Mouse (Mus musculus) spleen, embryonic (tissue): Measurements from ENCODE around the gene Nhsl1.

ENCODE experiments used
- CTCF ChIA-PET: fragments of 350-600 bp; sonication (Branson Sonifier 250); formaldehyde crosslinking; loops from one replicate; lab custom pipeline; 2022; lab: Charles Lee

The Nhsl1 gene

DNA sequence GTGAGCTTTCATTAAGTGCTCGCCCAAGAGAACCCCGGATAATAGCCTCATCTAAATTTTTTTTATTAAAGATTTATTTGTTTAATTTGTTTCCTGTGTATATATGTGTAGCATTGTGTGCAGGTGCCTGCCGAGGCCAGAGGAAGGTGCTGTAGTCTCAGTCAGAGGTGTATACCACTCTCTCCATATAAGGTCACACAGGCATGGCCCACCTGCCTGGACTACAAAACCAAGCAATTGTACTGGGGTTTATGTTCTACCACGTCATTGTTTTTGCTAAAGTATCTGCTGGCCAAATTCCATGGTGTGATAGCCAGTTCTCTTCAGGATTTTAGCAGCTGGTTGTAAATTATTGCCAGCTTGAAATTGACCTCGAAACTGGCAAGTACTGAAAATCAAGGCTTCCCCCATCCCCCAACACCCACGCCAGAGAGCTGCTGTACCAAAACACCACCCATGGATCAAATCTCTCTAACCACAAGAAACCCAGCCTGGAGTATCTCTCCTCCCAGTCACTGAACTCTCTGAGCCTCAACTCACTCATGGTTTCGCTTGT, 81.4 kb downstream of the Nhsl1 start:
- CTCF ChIA-PET: no interaction called here

GRCm38 (mm10) chr10:18400998-18401397, 82.2 kb downstream of the Nhsl1 start:
- CTCF ChIA-PET: no interaction called here

DNA sequence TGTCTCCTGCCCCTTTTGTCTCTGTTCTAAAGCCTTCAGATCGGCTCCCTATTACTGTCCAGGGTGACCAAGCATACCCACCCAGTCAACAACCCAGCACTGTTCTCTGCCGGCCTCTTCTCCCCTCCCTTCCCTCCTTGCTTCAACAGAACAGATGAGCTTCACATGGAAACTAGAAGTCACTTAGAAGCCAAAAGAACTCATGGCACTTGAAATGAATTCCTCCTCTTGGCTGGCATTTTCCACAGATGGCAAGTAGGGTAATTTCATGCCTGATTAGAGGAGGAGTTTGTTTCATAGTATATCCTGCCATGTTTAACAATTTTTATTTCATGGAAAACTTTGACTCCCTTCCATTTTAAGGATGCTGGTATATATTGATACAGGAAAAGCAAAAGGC, 85.2 kb downstream of the Nhsl1 start:
- CTCF ChIA-PET: interaction anchor here (0.6 kb wide), 1 partner anchor 10 kb away, joined by 3 read pairs; no protein-coding TSS in a partner anchor

GRCm38 (mm10) chr10:18404679-18405078, 85.9 kb downstream of the Nhsl1 start:
- CTCF ChIA-PET: interaction anchor here (0.6 kb wide), 1 partner anchor 11 kb away, joined by 3 read pairs; no protein-coding TSS in a partner anchor

DNA sequence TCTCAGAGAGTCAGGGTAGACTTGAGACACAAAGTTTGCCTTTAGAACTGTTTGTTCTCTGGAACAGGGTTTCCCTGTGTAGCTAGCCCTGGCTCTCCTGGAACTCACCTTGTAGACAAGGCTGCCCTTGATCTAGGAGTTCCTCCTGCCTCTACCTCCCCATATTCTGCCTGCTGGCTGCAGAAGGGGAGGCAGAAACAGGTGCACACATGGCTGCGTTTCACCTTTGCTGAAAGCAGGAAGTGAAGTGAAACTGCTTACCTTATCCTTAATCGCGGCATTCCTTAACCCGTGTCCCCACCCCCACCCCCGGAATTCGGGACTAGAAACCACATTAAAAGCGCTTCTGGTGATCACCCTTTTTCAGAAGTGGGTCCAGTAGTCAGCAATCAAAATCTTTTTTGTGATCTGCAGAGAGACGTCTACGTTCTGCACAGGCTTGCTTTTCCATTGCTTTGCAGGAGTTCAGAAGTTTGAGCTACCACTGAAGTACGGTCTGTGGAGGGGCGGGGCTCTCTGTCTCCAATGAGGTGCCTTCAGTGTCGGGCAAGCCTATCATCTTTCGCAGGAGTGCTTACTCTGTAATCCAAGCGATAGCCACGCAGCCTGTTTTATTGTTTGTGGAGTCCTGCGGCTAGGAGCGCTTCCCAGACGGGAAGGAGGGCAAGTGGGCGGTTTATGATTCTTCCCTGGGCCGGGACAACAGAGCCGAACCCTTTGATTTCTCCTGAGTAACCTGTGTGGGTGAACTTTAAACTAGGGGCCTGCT, 88.5 kb downstream of the Nhsl1 start:
- CTCF ChIA-PET: no interaction called here

DNA sequence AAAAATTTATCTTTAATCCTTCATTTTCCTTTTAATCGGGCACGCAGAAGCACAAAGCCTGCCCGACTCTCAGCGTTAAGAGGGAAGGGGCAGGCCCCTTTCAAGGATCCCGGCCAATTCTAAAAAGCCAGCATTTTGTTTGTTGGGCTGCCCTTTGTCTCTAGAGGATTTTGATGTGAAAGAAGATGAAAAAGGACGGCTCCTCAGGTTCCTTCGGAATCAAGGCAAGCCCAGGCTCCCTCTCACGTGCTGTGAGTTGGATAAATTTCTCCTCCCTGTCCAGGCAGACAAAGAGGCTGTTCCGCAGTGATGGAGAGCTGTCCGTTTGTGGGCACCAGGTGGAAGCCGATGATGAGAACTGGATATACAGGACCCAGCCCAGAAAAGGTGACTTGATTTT, 89.3 kb downstream of the Nhsl1 start:
- CTCF ChIA-PET: interaction anchor here (0.6 kb wide), 1 partner anchor 303 kb away, joined by 3 read pairs; no protein-coding TSS in a partner anchor

DNA sequence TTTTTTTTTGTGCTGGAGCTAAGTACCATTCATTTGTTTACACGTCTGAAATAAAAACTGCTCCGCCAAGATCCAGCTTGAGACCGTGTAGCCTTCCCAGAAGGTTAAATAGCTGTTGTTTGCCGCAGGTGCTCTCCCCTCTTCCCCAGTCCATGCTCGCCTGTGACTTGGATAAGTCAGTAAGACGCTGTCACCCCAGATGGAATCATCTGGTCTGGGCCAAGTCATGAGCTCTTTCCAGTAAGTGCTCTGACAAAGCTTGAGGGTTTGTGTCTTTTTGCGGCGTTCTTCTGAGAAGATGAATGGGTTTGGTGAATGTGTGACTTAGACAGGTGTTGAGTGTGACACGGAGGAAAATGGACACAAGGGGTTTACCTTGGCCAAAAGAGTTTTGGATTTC, 89.8 kb downstream of the Nhsl1 start:
- CTCF ChIA-PET: no interaction called here

GRCm38 (mm10) chr10:18409068-18409467, 90.3 kb downstream of the Nhsl1 start:
- CTCF ChIA-PET: no interaction called here

GRCm38 (mm10) chr10:18411266-18411665, 92.5 kb downstream of the Nhsl1 start:
- CTCF ChIA-PET: interaction anchor here (0.7 kb wide), 1 partner anchor 85 kb away, joined by 8 read pairs; no protein-coding TSS in a partner anchor

- CTCF ChIA-PET: no interaction called here
Measured at GRCm38 (mm10) chr10:18415946-18416345, 97.2 kb downstream of the Nhsl1 start.

DNA sequence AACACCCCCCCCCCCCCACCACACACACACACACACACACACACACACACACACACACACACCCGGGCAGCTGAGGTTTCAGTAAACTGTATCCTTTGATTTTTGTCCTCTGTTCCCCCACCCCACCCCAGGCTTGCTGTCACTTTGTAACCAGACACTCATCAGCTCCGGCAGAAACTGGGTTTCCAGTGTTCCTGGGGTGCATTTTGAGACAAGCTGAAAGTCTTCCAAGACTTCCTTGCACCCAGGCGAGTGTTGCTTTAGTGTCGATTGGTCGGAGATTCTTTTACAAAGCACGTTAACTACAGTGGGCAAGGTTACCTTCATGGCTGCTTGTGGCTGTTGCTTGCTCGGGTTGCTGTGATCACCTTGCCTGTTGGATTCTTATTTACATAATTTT, 99.4 kb downstream of the Nhsl1 start:
- CTCF ChIA-PET: no interaction called here

- CTCF ChIA-PET: no interaction called here
Measured at GRCm38 (mm10) chr10:18419508-18419907, 100.7 kb downstream of the Nhsl1 start.

GRCm38 (mm10) chr10:18420259-18421000, 101.6 kb downstream of the Nhsl1 start:
- CTCF ChIA-PET: no interaction called here

DNA sequence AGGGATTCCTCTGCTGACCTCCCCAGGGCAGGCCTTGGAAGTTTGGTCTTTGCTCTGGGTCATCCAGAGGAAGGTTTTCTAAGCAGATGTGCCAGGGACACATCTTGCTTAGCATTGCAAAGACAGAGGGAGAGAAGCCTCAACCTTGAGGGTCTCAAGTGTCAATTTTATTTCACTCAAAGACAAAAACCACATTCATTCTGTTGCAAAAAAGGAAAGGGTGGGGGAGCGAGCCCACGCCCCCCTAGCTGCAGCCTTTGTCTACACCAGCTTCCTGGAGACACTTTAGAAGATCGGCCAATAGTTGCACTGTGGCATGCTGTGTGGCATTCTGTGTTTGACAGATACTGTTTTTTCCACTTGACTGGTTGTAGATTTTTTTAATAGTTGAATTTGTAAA, 104.2 kb downstream of the Nhsl1 start:
- CTCF ChIA-PET: no interaction called here

GRCm38 (mm10) chr10:18423557-18423956, 104.8 kb downstream of the Nhsl1 start:
- CTCF ChIA-PET: no interaction called here

- CTCF ChIA-PET: no interaction called here
Measured at GRCm38 (mm10) chr10:18427866-18428265, 109.1 kb downstream of the Nhsl1 start.

DNA sequence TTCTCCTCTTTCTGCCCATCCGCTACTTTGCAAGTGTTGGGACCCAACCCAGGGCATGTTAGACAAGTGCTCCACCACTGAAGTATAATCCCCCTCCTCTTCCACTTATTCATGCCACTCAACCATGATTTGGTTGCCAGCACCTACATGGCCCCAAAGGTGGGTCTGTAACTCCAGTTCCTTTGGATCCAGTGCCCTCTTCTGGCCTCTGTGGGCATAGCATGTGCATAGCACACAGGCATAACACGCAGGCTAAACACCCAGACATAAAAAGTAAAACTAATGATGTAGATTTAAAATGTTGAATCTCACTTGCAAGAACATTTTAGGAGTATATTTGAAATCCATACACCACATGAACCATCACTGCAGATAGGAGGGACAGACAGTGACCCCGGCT, 110.7 kb downstream of the Nhsl1 start:
- CTCF ChIA-PET: no interaction called here

GRCm38 (mm10) chr10:18430141-18430540, 111.4 kb downstream of the Nhsl1 start:
- CTCF ChIA-PET: no interaction called here

GRCm38 (mm10) chr10:18430973-18431372, 112.2 kb downstream of the Nhsl1 start:
- CTCF ChIA-PET: no interaction called here

DNA sequence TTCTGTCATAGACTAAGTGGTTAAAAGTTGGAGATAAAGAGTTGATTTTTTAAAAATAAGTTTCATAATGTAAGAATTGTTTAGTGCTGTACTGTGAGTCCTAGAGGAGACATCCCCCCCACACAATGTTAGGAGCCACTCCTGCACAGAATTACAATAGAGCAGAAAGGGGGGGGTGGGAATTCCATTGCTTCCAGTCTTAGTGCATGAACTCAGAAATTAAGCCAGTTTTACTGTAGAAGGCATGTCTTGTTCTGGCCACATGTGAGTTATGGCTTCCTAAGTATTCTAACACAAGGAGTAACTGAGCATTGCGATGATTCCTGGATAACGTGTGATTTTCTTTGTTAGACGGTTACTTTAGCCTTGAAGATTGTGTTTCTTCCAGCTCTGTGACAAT, 112.8 kb downstream of the Nhsl1 start:
- CTCF ChIA-PET: no interaction called here

DNA sequence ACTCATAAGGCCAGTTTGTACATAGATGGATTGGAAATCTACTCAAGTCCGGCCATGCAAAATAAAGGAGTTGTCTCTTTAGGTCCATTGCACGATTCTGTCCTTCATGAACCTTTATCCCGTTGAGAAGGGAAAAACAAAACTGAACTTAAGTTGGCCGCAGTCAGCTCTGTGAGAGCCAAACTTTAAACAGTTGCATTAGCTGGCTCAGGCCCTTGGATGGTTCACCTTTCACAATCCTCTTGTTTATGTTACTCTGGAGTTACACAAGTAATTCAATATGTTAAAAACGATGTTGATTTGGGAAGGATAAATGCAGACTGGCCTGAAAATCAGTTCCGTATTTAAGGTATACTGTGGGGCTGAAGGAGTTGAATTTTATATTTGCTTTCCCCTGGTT, 116.7 kb downstream of the Nhsl1 start:
- CTCF ChIA-PET: no interaction called here

DNA sequence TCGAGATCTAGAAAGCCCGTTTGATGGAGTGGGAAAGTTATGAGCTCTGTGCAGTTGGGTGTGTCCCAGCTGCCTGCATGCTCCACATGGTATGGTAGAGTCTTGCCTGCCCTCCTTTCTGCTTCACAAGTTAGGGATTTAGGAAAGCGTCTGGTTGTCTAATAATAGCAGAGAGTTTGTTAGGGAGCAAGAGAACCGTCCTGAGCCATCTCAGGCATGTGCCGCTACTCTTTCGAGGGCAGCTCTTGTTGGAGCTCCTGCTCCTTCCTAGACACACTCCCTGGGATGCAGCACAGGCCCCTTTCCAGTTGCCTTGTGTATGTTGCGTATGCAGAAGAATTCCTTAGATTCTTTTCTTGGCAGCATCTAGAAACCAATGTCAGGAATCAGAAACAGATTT, 117.2 kb downstream of the Nhsl1 start:
- CTCF ChIA-PET: no interaction called here

DNA sequence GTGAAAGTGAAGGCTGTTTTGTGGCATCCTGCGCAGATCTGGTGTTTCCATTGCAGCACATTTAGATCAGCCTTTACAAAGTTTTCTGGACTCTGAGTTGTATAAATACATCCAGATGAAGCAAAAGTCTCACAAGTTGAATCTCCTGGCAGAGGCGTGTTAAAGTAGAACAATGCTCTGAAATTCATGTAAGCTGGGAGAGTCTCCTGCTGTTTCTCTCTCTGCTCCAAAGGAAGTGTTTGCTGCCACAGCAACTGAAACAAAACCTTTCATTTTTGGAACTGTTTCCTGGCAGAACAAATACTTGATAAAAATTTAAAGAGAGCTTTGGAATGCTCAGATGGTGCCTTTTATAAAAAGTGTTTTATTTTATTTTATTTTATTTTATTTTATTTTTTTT, 118.8 kb downstream of the Nhsl1 start:
- CTCF ChIA-PET: no interaction called here
